Mouse (Mus musculus) embryonic facial prominence, embryonic 10.5 days (tissue): ENCODE data around the gene Cwc15. TPM values are rescaled to one million over a fixed set of nuclear protein-coding genes. Genes with fewer than 3 reads are reported as not detected.
A peak's percentile ranks its signal among the peaks of the same experiment; 100 is the strongest.

ENCODE experiments used
- DNase-seq: peaks from one replicate; pipeline ENCODE4 v3.0.0-alpha.2; 2017; ENCODE audit warnings: low spot score
- H3K27ac ChIP-seq: fragments of 300-500 bp; sonication (generic); replicated peaks from 2 replicates; pipeline ENCODE4 v1.5.1; 2016; ENCODE audit warnings: mild to moderate bottlenecking
- H3K27me3 ChIP-seq: fragments of 300-500 bp; sonication (generic); replicated peaks from 2 replicates; pipeline ENCODE4 v1.6.1; 2016; ENCODE audit warnings: low read depth, mild to moderate bottlenecking; ENCODE audit not compliant: poor library complexity, severe bottlenecking
- H3K36me3 ChIP-seq: fragments of 300-500 bp; sonication (generic); replicated peaks from 2 replicates; pipeline ENCODE4 v1.6.1; 2016; ENCODE audit warnings: mild to moderate bottlenecking, moderate library complexity
- H3K4me1 ChIP-seq: fragments of 300-500 bp; sonication (generic); 2 replicates; pipeline ENCODE4 v1.6.1; 2016
- H3K4me3 ChIP-seq: fragments of 300-500 bp; sonication (generic); 2 replicates; pipeline ENCODE4 v1.5.1; 2016; ENCODE audit warnings: mild to moderate bottlenecking, moderate library complexity
- H3K9me3 ChIP-seq: fragments of 300-500 bp; sonication (generic); 2 replicates; pipeline ENCODE4 v1.6.1; 2016; ENCODE audit warnings: mild to moderate bottlenecking
- WGBS: fragments of 180-500 bp; shearing (Covaris S2); methylation state at CpG from one replicate; pipeline ENCODE4 v1.1.7; 2016; 5-methylcytosine and 5-hydroxymethylcytosine counted together
- polyA plus RNA-seq: library from polyadenylated mRNA; unstranded; fragments of >200 nt; fragmentation: Nextera tagmentation; extraction: Ambion mirVana; gene quantifications from 2 replicates; pipeline ENCODE4 v1.2.1, GENCODE M21; 2016

The Cwc15 gene
- polyA plus RNA-seq, 1 experiment from 2014 or later: 178 TPM

- no peak for DNase-seq
- H3K27ac ChIP-seq: no peak overlapping the region
- H3K4me3 ChIP-seq: no peak overlapping the region
- no peaks in the 10 kb centered on the region for H3K36me3 ChIP-seq
- H3K4me1 ChIP-seq: peaks cover 21% of the 10 kb centered on the region
- WGBS: 57% methylated on average over 2 of the region's 2 CpGs
- no peaks in the 10 kb centered on the region for H3K27me3 ChIP-seq
- no peaks in the 10 kb centered on the region for H3K9me3 ChIP-seq
Measured at GRCm38 (mm10) chr9:14521695-14522094, 21.3 kb downstream of the Cwc15 start.

GRCm38 (mm10) chr9:14523408-14524043 is 23.1 kb downstream of the Cwc15 start:
- Histone ChIP-seq H3K27me3 (no peaks in the 10 kb centered on the region), H3K4me1 (peaks cover 21% of the 10 kb centered on the region), H3K9me3 (no peaks in the 10 kb centered on the region), H3K27ac (no peak overlapping the region), H3K4me3 (no peak overlapping the region), H3K36me3 (no peaks in the 10 kb centered on the region)
- peak; percentile 75 for DNase-seq
- 11% methylated on average over 4 of the region's 4 CpGs for WGBS

- WGBS: 82% methylated on average over 5 of the region's 5 CpGs
- no peak overlapping the region for H3K27ac ChIP-seq
- H3K36me3 ChIP-seq: no peaks in the 10 kb centered on the region
- H3K4me3 ChIP-seq: no peak overlapping the region
- peaks cover 10% of the 10 kb centered on the region for H3K4me1 ChIP-seq
- H3K27me3 ChIP-seq: no peaks in the 10 kb centered on the region
- H3K9me3 ChIP-seq: no peaks in the 10 kb centered on the region
- no peak for DNase-seq
Measured at GRCm38 (mm10) chr9:14530004-14530403, 29.6 kb downstream of the Cwc15 start.

GRCm38 (mm10) chr9:14532283-14532682 is 31.9 kb downstream of the Cwc15 start:
- no peak overlapping the region for H3K27ac ChIP-seq
- 42% methylated on average over 3 of the region's 3 CpGs for WGBS
- no peaks in the 10 kb centered on the region for H3K36me3 ChIP-seq
- no peaks in the 10 kb centered on the region for H3K9me3 ChIP-seq
- H3K4me1 ChIP-seq: peaks cover 10% of the 10 kb centered on the region
- H3K27me3 ChIP-seq: no peaks in the 10 kb centered on the region
- H3K4me3 ChIP-seq: no peak overlapping the region
- peak; percentile 30 for DNase-seq

- no peak overlapping the region for H3K27ac ChIP-seq
- peaks cover 10% of the 10 kb centered on the region for H3K4me1 ChIP-seq
- 88% methylated on average over 2 of the region's 2 CpGs for WGBS
- no peak overlapping the region for H3K4me3 ChIP-seq
- no peak for DNase-seq
- H3K9me3 ChIP-seq: no peaks in the 10 kb centered on the region
- peaks cover 1% of the 10 kb centered on the region for H3K36me3 ChIP-seq
- no peaks in the 10 kb centered on the region for H3K27me3 ChIP-seq
Measured at GRCm38 (mm10) chr9:14533659-14534058, 33.2 kb downstream of the Cwc15 start.

GRCm38 (mm10) chr9:14534833-14535456 is 34.5 kb downstream of the Cwc15 start:
- no peaks in the 10 kb centered on the region for H3K27me3 ChIP-seq
- DNase-seq: no peak
- WGBS: 89% methylated on average over 9 of the region's 9 CpGs
- H3K9me3 ChIP-seq: no peaks in the 10 kb centered on the region
- H3K4me3 ChIP-seq: no peak overlapping the region
- H3K27ac ChIP-seq: no peak overlapping the region
- H3K4me1 ChIP-seq: peaks cover 10% of the 10 kb centered on the region
- H3K36me3 ChIP-seq: peaks cover 14% of the 10 kb centered on the region

- Histone ChIP-seq H3K27ac (no peak overlapping the region), H3K27me3 (no peaks in the 10 kb centered on the region), H3K36me3 (peaks cover 100% of the 10 kb centered on the region), H3K4me1 (peaks cover 10% of the 10 kb centered on the region), H3K9me3 (no peaks in the 10 kb centered on the region), H3K4me3 (no peak overlapping the region)
- 79% methylated on average over 9 of the region's 9 CpGs for WGBS
- DNase-seq: no peak
Measured at GRCm38 (mm10) chr9:14544034-14544757, 43.8 kb downstream of the Cwc15 start.

GRCm38 (mm10) chr9:14547584-14548365 is 47.4 kb downstream of the Cwc15 start:
- 0 out of 2 replicates have a peak overlapping the region, but pooled peaks have one; percentile 30 for H3K27ac ChIP-seq
- DNase-seq: no peak
- peaks cover 99% of the 10 kb centered on the region for H3K36me3 ChIP-seq
- WGBS: 69% methylated on average over 12 of the region's 12 CpGs
- peaks cover 10% of the 10 kb centered on the region for H3K4me1 ChIP-seq
- H3K27me3 ChIP-seq: no peaks in the 10 kb centered on the region
- H3K9me3 ChIP-seq: no peaks in the 10 kb centered on the region
- no peak overlapping the region for H3K4me3 ChIP-seq

- peaks cover 10% of the 10 kb centered on the region for H3K4me1 ChIP-seq
- DNase-seq: no peak
- no peaks in the 10 kb centered on the region for H3K9me3 ChIP-seq
- H3K36me3 ChIP-seq: peaks cover 99% of the 10 kb centered on the region
- WGBS: 72% methylated on average over 11 of the region's 11 CpGs
- H3K27ac ChIP-seq: peak overlapping the region; percentile 30; the same call in 1 of the 2 replicates
- H3K27me3 ChIP-seq: no peaks in the 10 kb centered on the region
- H3K4me3 ChIP-seq: no peak overlapping the region
Measured at GRCm38 (mm10) chr9:14548366-14548761, 47.9 kb downstream of the Cwc15 start.

- Histone ChIP-seq H3K4me3 (no peak overlapping the region), H3K27ac (no peak overlapping the region), H3K36me3 (peaks cover 100% of the 10 kb centered on the region), H3K27me3 (no peaks in the 10 kb centered on the region), H3K9me3 (no peaks in the 10 kb centered on the region), H3K4me1 (0 out of 2 replicates have a peak, but pooled peaks cover 3% of the 10 kb centered on the region)
- DNase-seq: no peak
- WGBS: 89% methylated on average over 10 of the region's 10 CpGs
Measured at GRCm38 (mm10) chr9:14558332-14558731, 57.9 kb downstream of the Cwc15 start.

GRCm38 (mm10) chr9:14559430-14559829 is 59.0 kb downstream of the Cwc15 start:
- H3K4me3 ChIP-seq: no peak overlapping the region
- WGBS: 84% methylated on average over 10 of the region's 10 CpGs
- no peak overlapping the region for H3K27ac ChIP-seq
- 0 out of 2 replicates have a peak, but pooled peaks cover 3% of the 10 kb centered on the region for H3K4me1 ChIP-seq
- DNase-seq: no peak
- no peaks in the 10 kb centered on the region for H3K27me3 ChIP-seq
- no peaks in the 10 kb centered on the region for H3K9me3 ChIP-seq
- H3K36me3 ChIP-seq: peaks cover 100% of the 10 kb centered on the region

GRCm38 (mm10) chr9:14559996-14560395 is 59.6 kb downstream of the Cwc15 start:
- peaks cover 100% of the 10 kb centered on the region for H3K36me3 ChIP-seq
- WGBS: 92% methylated on average over 9 of the region's 9 CpGs
- no peaks in the 10 kb centered on the region for H3K9me3 ChIP-seq
- no peak overlapping the region for H3K27ac ChIP-seq
- H3K4me3 ChIP-seq: no peak overlapping the region
- no peaks in the 10 kb centered on the region for H3K27me3 ChIP-seq
- 0 out of 2 replicates have a peak, but pooled peaks cover 3% of the 10 kb centered on the region for H3K4me1 ChIP-seq
- no peak for DNase-seq
